Mouse (Mus musculus): ENCODE data around the gene Tpst1. TPM values are rescaled to one million over a fixed set of nuclear protein-coding genes. Genes with fewer than 3 reads are reported as not detected.
A peak's percentile ranks its signal among the peaks of the same experiment; 100 is the strongest.
"Not testable (repeated sequence)": the region's sequence is repeated elsewhere in the genome, so short reads cannot be mapped to it uniquely, and the experiment has no call there.

Gene Tpst1
- 34.0 and 44.9 TPM in 2 replicates for polyA plus RNA-seq (2011; ENCODE audit: insufficient read length, low read depth, missing spikeins)

GRCm38 (mm10) chr5:130073026-130073425 is at the start of gene Tpst1:
Gene Tpst1 (plus strand): TSS chr5:130073326.
- H3K27ac ChIP-seq (ENCODE audit: insufficient read depth, low read length): no peak within 1 kb of the TSS
- no peak within 1 kb of the TSS for H3K4me3 ChIP-seq (ENCODE audit: insufficient read depth, low read length)
- H3K4me1 ChIP-seq (ENCODE audit: control insufficient read depth, insufficient read depth, low read length): no peaks in the 10 kb centered on the region
- TF ChIP-seq POLR2A (IDR thresholded peaks at IDR 0.05; ENCODE audit: low read depth, low read length) (no peak), CTCF (IDR thresholded peaks at IDR 0.05; ENCODE audit: borderline replicate concordance, insufficient read depth, low read length) (no peak)

GRCm38 (mm10) chr5:130023767-130024539 is 49.2 kb upstream of the Tpst1 start:
- Histone ChIP-seq H3K27ac (ENCODE audit: insufficient read depth, low read length) (no peak overlapping the region), H3K4me1 (ENCODE audit: control insufficient read depth, insufficient read depth, low read length) (peaks cover 4% of the 10 kb centered on the region), H3K4me3 (ENCODE audit: insufficient read depth, low read length) (peak overlapping the region; percentile 84)
- peak; percentile 90 for TF ChIP-seq POLR2A (IDR thresholded peaks at IDR 0.05; ENCODE audit: low read depth, low read length)
- peak; percentile 75; the same call in 1 of the 2 replicates for TF ChIP-seq CTCF (IDR thresholded peaks at IDR 0.05; ENCODE audit: borderline replicate concordance, insufficient read depth, low read length)

DNA sequence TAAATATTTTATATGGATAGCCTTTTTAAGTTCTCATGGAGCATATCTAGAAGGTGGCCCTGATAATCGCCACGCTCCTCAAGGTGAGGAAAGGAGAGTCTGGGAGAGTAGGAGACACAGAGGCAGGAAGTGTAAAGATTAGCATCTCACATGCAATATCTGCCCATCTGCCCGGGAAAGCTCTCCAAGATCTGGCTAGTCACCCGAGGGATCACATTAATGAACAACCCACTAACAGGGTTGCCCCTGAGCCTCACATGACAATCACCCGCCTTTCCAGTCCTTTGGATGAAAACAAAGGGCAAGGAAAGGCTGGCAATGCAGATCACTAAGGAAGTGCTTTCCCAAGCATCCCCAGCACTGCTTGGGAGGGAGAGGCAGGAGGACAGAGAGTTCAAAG is 46.0 kb upstream of the Tpst1 start:
- Histone ChIP-seq H3K4me1 (ENCODE audit: control insufficient read depth, insufficient read depth, low read length) (no peaks in the 10 kb centered on the region), H3K4me3 (ENCODE audit: insufficient read depth, low read length) (no peak overlapping the region), H3K27ac (ENCODE audit: insufficient read depth, low read length) (no peak overlapping the region)
- TF ChIP-seq POLR2A (IDR thresholded peaks at IDR 0.05; ENCODE audit: low read depth, low read length): no peak
- TF ChIP-seq CTCF (IDR thresholded peaks at IDR 0.05; ENCODE audit: borderline replicate concordance, insufficient read depth, low read length): no peak

- Histone ChIP-seq H3K4me1 (ENCODE audit: control insufficient read depth, insufficient read depth, low read length) (no peaks in the 10 kb centered on the region), H3K27ac (ENCODE audit: insufficient read depth, low read length) (no peak overlapping the region), H3K4me3 (ENCODE audit: insufficient read depth, low read length) (no peak overlapping the region)
- TF ChIP-seq CTCF (IDR thresholded peaks at IDR 0.05; ENCODE audit: borderline replicate concordance, insufficient read depth, low read length) (no peak), POLR2A (IDR thresholded peaks at IDR 0.05; ENCODE audit: low read depth, low read length) (no peak)
These were observed 45.4 kb upstream of the Tpst1 start for GRCm38 (mm10) chr5:130027696-130028095.

DNA sequence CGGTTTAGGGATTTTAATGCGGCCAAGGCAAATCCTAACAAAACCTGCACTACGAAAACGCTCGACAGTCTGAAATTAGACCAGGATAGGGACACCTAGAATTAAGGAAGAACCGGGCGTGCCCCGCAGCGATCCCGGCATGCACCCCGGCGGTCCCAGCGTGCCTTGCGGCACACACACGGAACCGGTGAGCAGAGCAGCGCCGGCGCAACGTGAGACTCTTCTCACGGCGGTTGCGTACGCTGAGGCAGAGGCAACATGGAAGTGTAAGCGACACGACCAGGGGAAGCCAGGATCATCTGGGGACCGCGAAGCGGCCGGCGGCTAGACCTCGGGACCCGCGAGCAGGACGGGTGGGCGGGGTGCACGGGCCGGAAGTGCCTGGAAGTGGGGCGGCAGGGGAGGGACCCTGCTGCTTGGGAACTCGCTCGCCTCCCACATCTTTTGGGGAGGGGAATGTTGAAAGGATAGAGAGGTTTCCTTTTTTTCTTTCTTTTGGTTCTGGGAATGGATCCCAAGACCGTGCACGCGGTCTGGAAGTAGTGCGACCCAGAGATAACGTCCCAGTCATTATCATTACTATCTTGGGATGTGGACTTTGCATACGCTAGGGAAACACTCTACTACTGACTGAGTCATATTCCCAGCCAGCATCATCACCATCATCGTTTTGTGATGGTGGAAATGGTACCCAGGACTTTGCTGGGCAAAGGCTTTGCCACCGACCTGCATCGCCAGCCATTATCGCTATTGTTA is 43.8 kb upstream of the Tpst1 start, which contains the start of the genes Asl and Crcp:
Gene Asl, minus strand, starts transcription at position 106 of the 756 bp plus-strand sequence.
Gene Crcp, plus strand, starts transcription at position 149 of the 756 bp plus-strand sequence.
- Histone ChIP-seq H3K4me1 (ENCODE audit: control insufficient read depth, insufficient read depth, low read length) (no peaks in the 10 kb centered on the region), H3K4me3 (ENCODE audit: insufficient read depth, low read length) (peak within 1 kb of the TSS; percentile 56), H3K27ac (ENCODE audit: insufficient read depth, low read length) (peak within 1 kb of the TSS; percentile 84)
- TF ChIP-seq CTCF (IDR thresholded peaks at IDR 0.05; ENCODE audit: borderline replicate concordance, insufficient read depth, low read length): no peak
- peak; percentile 86 for TF ChIP-seq POLR2A (IDR thresholded peaks at IDR 0.05; ENCODE audit: low read depth, low read length)

DNA sequence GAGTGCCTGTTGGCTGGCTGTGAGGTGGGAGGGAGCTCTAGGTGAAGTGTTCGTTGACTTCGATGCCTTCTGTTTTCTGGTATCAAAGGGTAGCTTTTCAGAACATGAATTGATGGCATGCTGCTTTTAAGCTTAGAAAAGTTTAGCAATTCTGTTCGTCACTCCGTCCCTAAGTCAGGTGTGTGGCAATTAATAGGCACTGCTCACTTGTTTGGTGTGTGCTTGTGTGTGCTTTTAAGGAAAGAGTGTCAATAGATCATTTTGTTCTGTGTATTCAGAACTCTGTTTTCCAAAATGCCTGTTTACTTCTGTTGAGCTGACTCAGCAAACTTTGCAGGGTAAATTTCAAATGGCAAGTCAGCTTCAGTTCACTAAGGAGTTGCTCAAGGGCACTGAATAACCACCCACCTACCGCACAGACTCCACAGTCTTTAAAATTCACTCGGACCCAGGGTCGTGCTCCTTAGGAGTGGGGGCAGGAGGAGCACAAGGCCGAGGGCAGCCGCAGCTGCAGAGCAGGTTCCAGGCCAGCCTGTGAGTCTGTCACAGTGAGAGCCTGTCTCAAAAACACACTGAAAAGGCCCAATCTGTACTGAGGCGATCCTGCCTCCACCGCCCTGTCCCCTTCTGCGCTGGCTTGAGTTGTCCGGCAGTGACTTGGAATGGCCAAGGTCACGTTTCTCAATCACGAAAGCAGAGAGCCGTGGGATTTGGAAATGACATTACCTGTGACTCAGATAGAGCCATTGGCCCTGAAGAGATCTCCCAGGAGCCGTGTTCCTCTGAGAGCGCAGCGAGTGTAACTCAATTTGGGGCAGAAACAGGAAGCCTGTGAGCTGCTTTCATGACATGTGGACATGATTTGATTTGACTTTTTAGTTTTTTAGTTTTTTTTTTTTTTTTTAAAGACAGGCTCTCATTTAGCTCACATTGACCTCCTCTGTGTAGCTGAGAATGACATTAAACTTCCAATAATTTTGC is 41.4 kb upstream of the Tpst1 start:
- TF ChIP-seq CTCF (IDR thresholded peaks at IDR 0.05; ENCODE audit: borderline replicate concordance, insufficient read depth, low read length): no peak
- TF ChIP-seq POLR2A (IDR thresholded peaks at IDR 0.05; ENCODE audit: low read depth, low read length): no peak
- Histone ChIP-seq H3K4me3 (ENCODE audit: insufficient read depth, low read length) (no peak overlapping the region), H3K27ac (ENCODE audit: insufficient read depth, low read length) (no peak overlapping the region), H3K4me1 (ENCODE audit: control insufficient read depth, insufficient read depth, low read length) (no peaks in the 10 kb centered on the region)

- TF ChIP-seq POLR2A (IDR thresholded peaks at IDR 0.05; ENCODE audit: low read depth, low read length) (no peak), CTCF (IDR thresholded peaks at IDR 0.05; ENCODE audit: borderline replicate concordance, insufficient read depth, low read length) (no peak)
- Histone ChIP-seq H3K27ac (ENCODE audit: insufficient read depth, low read length) (no peak overlapping the region), H3K4me3 (ENCODE audit: insufficient read depth, low read length) (no peak overlapping the region), H3K4me1 (ENCODE audit: control insufficient read depth, insufficient read depth, low read length) (no peaks in the 10 kb centered on the region)
These were observed 39.3 kb upstream of the Tpst1 start for GRCm38 (mm10) chr5:130033869-130034268.

DNA sequence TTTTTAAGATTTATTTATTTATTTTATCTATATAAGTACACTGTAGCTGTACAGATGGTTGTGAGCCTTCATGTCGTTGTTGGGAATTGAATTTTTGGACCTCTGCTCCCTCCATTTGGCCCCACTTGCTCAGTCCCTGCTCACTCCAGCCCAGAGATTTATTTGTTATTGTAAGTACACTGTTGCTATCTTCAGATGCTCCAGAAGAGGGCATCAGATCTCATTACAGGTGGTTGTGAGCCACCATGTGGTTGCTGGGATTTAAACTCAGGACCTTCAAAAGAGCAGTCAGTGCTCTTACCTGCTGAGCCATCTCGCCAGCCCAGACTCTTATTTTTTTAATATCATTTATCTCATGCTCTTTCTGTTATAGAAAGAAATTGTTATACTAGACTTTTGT is 36.8 kb upstream of the Tpst1 start:
- not testable (repeated sequence) for H3K4me1 ChIP-seq (ENCODE audit: control insufficient read depth, insufficient read depth, low read length); H3K27ac ChIP-seq (ENCODE audit: insufficient read depth, low read length); H3K4me3 ChIP-seq (ENCODE audit: insufficient read depth, low read length)

GRCm38 (mm10) chr5:130037752-130038455 is 35.2 kb upstream of the Tpst1 start:
- Histone ChIP-seq H3K4me3 (ENCODE audit: insufficient read depth, low read length) (no peak overlapping the region), H3K27ac (ENCODE audit: insufficient read depth, low read length) (no peak overlapping the region), H3K4me1 (ENCODE audit: control insufficient read depth, insufficient read depth, low read length) (no peaks in the 10 kb centered on the region)
- TF ChIP-seq CTCF (IDR thresholded peaks at IDR 0.05; ENCODE audit: borderline replicate concordance, insufficient read depth, low read length) (peak; percentile 74), POLR2A (IDR thresholded peaks at IDR 0.05; ENCODE audit: low read depth, low read length) (no peak)
